Mouse (Mus musculus): ENCODE data around the gene Ints6l. TPM values are rescaled to one million over a fixed set of nuclear protein-coding genes. Genes with fewer than 3 reads are reported as not detected.

Ints6l gene
- total RNA-seq (2023) = 10 to 100 TPM; 57.5 to 68.3 TPM

GRCm38 (mm10) chrX:56454671-56455371 is at the start of gene Ints6l:
TSS of gene Ints6l (plus strand) at chrX:56454857.

GRCm38 (mm10) chrX:56447524-56448015 is 7.1 kb upstream of the Ints6l start, which contains the start of gene Gm2174:
TSS of gene Gm2174 (plus strand) at chrX:56447965.

GRCm38 (mm10) chrX:56524442-56524841 is 69.8 kb downstream of the Ints6l start, which contains the start of gene Gm10477:
TSS of gene Gm10477 (plus strand) at chrX:56524742.

DNA sequence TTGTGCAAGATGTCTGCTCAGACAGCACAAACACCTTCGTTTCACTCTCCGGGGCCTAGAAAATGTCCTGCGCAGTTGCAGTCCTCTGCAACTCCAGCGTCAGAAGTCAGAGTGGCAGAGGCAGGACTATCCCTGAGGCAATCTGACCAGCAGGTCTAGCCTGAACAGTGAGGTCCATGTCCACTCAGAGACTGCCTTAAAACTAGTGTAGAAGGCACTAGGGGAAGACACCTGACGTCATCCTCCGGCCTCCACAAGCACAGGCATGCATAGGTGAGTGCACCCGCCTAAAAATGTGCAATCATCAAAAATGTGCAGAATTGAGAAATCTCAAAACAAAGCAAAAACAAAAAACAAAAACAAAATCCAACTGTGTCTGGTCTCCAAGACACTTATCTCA is 94.8 kb downstream of the Ints6l start, which contains the start of gene Gm648:
Gm648 (minus strand) TSS at position 101 of the 400 bp plus-strand sequence.

Other genes starting within 250 kb of the Ints6l start
- gene Gm773, start 242.0 kb upstream of the Ints6l start, total RNA-seq (2023) = not detected
- not detected for gene Zfp449, start 108.5 kb upstream of the Ints6l start, total RNA-seq (2023)
- not detected for gene Smim10l2a, start 80.3 kb upstream of the Ints6l start, total RNA-seq (2023)
- gene Gm2174, start 6.9 kb upstream of the Ints6l start, total RNA-seq (2023) = 1 to 10 TPM; 1.7 to 2.2 TPM
- gene Gm10477, start 69.9 kb downstream of the Ints6l start, total RNA-seq (2023) = not detected
- not detected for gene Gm648, start 94.7 kb downstream of the Ints6l start, total RNA-seq (2023)
- gene Mmgt1, start 143.2 kb downstream of the Ints6l start, total RNA-seq (2023) = 10 to 100 TPM; 11.6 to 12.3 TPM
- 10 to 100 TPM in 1 of 2 experiments, 1 to 10 TPM in 1; 9.6 to 14.0 TPM for gene Slc9a6, start 154.9 kb downstream of the Ints6l start, total RNA-seq (2023)